Mouse (Mus musculus): Measurements from ENCODE around the gene Vmn1r129. TPM values are rescaled to one million over a fixed set of nuclear protein-coding genes. Genes with fewer than 3 reads are reported as not detected.

Gene Vmn1r129
- not detected in 2 replicates for polyA plus RNA-seq (2012; rRNA removed)

DNA sequence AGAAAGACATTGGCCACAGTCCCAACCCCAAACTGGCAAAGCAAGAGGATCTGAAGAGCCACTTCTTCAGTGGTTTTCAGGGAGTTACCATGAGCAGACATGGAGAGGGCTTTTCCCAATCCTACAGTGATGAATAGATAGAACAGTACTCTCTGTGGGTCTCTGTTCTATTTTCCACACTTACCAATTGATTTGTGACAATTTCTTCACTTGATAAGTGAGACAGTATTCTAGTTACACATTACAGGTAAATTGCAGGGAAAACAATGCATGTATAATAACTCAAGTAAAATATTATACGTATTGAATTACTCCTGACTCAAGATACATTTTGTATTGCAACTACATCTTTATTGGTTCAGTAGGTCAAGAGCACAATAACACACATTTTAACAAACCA, at the start of gene Vmn1r129:
TSS of gene Vmn1r129 (minus strand) at position 101 of the 400 bp plus-strand sequence.

DNA sequence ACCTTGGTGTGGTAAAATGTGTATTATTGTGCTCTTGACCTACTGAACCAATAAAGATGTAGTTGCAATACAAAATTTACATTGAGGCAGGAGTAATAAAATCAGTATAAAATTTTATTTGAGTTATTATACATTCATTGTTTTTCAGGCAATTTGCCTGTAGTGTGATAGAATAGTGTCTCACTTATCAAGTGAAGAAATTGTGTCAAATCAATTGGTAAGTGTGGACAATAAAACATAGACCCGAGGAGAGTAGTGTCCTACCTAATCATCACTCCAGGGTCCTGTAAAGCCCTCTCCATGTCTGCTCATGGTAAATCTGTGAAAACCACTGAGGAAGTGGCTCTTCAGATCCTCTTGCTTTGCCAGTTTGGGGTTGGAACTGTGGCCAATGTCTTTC, 12.0 kb downstream of the Vmn1r129 start, which contains the start of gene Vmn1r128:
TSS of gene Vmn1r128 (plus strand) at position 301 of the 400 bp plus-strand sequence.

DNA sequence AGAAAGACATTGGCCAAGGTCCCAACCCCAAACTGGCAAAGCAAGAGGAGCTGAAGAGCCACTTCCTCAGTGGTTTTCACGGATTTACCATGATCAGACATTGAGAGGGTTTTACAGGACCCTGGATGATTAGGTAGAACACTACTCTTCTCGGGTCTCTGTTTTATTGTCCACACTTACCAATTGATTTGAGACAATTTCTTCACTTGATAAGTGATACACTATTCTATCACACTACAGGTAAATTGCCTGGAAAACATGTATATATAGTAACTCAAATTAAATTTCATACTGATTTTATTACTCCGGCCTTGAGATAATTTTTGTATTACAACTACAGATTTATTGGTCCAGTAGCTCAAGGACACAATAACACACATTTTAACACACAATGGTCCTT, 41.3 kb downstream of the Vmn1r129 start, which contains the start of gene Vmn1r127:
TSS of gene Vmn1r127 (minus strand) at position 101 of the 400 bp plus-strand sequence.

Other genes starting within 250 kb of the Vmn1r129 start
- gene Vmn1r122, start 227.2 kb downstream of the Vmn1r129 start, polyA plus RNA-seq (2012; rRNA removed), result not detected in 2 replicates
- not detected in 2 replicates for gene Vmn1r123, start 199.1 kb downstream of the Vmn1r129 start, polyA plus RNA-seq (2012; rRNA removed)
- gene Gm5157, start 170.9 kb downstream of the Vmn1r129 start, polyA plus RNA-seq (2012; rRNA removed), result not detected in 2 replicates
- gene Vmn1r124, start 100.7 kb downstream of the Vmn1r129 start, polyA plus RNA-seq (2012; rRNA removed), result not detected in 2 replicates
- not detected in 2 replicates for gene Vmn1r125, start 89.1 kb downstream of the Vmn1r129 start, polyA plus RNA-seq (2012; rRNA removed)
- gene Vmn1r126, start 59.8 kb downstream of the Vmn1r129 start, polyA plus RNA-seq (2012; rRNA removed), result not detected in 2 replicates
- gene Vmn1r127, start 41.4 kb downstream of the Vmn1r129 start, polyA plus RNA-seq (2012; rRNA removed), result not detected in 2 replicates
- gene Vmn1r128, start 11.9 kb downstream of the Vmn1r129 start, polyA plus RNA-seq (2012; rRNA removed), result not detected in 2 replicates
- not detected in 2 replicates for gene Gm6882, start 71.5 kb upstream of the Vmn1r129 start, polyA plus RNA-seq (2012; rRNA removed)
- gene Vmn1r130, start 150.5 kb upstream of the Vmn1r129 start, polyA plus RNA-seq (2012; rRNA removed), result not detected in 2 replicates
- not detected in 2 replicates for gene Vmn1r131, start 184.8 kb upstream of the Vmn1r129 start, polyA plus RNA-seq (2012; rRNA removed)